Mouse (Mus musculus) lung, postnatal 0 days (tissue): ENCODE data around the gene Spata17.

Source experiments
- CTCF ChIP-seq: IDR thresholded peaks from 2 replicates; pipeline ENCODE4 v1.5.1; 2016; ENCODE audit warnings: antibody characterized with exemption, mild to moderate bottlenecking
- EP300 ChIP-seq: IDR thresholded peaks from 2 replicates; pipeline ENCODE4 v1.6.1; 2016; ENCODE audit warnings: antibody characterized with exemption, mild to moderate bottlenecking, control low read depth

DNA sequence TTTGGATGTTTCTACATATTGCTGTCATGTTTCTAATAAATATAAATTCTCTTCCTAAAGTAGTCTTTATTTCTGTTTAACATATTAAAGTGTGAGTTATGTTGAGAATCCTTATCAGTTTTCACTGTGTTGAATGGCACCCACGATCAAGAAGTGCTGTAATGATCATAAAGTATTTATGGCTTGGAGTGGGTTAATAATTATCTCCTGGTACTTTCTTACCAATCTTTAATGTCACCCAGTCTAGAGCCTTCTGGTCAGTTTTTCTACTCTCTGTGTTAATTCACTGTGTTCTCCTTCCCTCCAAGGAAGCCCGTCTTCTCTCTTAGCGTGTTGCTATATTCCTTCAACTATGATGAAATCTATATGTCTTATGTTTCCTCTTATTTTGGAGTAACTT, 25.0 kb upstream of the Spata17 start:
- TF ChIP-seq EP300 (no peak), CTCF (no peak)
